Mouse (Mus musculus): ENCODE results near the gene Rbfox3.

DNA sequence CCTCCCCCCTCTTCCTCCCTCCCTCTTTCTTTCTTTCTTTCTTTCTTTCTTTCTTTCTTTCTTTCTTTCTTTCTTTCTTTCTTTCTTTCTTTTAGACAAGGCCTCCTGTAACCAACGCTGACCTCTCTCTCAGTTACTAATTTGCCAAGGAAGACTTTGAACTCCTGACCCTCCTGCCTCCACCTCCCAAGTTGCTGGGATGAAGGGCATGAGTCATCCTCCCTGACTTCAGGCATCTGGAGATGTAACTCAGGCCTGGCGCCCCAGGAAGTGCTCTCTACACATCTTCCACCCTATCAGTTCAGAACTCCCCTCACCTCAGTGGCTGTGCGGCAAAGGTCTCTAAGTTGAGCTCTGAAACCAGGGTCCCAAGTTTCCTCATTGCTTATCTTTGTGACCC is 143.0 kb downstream of the Rbfox3 start:
- no peak for TF ChIP-seq CTCF (conservative IDR thresholded peaks at IDR 0.05; ENCODE audit: low read length)
- no peak for TF ChIP-seq POU5F1 (IDR thresholded peaks at IDR 0.05; ENCODE audit: borderline replicate concordance, low read length)
